Mouse (Mus musculus): ENCODE measurements at regions not wholly inside any gene's neighbourhood (a gene's known extent, or its start where the extent isn't known, plus 50 kb on each side); places are given as distances from the start of the nearest gene placed in this dataset.

GRCm38 (mm10) chr4:124216351-124216750 lies 298.5 kb upstream of the 4930535I16Rik start:
- no peak for TF ChIP-seq CTCF (IDR thresholded peaks at IDR 0.05)
- no peak for TF ChIP-seq EP300 (IDR thresholded peaks at IDR 0.05)

Data from lung, postnatal 0 days (tissue).